Mouse (Mus musculus) lung, embryonic 15.5 days (tissue): Measurements from ENCODE around the gene Gm5108. TPM values are rescaled to one million over a fixed set of nuclear protein-coding genes. Genes with fewer than 3 reads are reported as not detected.

ENCODE experiments used
- ATAC-seq: fragments of 200-750 bp; cut with Nextera tagmentation; 2 replicates; pipeline ENCODE4 v1.8.0; 2017; ENCODE audit warnings: moderate number of reproducible peaks, borderline replicate concordance; ENCODE audit not compliant: low FRiP score, low TSS enrichment; ENCODE audit errors: extremely low read depth
- H3K27ac ChIP-seq: fragments of 300-500 bp; sonication (generic); 2 replicates; pipeline ENCODE4 v1.5.1; 2015; ENCODE audit warnings: moderate library complexity, mild to moderate bottlenecking, inconsistent platforms
- H3K27me3 ChIP-seq: fragments of 300-500 bp; sonication (generic); 2 replicates; pipeline ENCODE4 v1.6.1; 2015; ENCODE audit warnings: inconsistent platforms
- H3K36me3 ChIP-seq: fragments of 300-500 bp; sonication (generic); 2 replicates; pipeline ENCODE4 v1.6.1; 2015; ENCODE audit warnings: inconsistent platforms
- H3K4me1 ChIP-seq: fragments of 300-500 bp; sonication (generic); 2 replicates; pipeline ENCODE4 v1.6.1; 2015; ENCODE audit warnings: inconsistent platforms
- H3K4me2 ChIP-seq: fragments of 300-500 bp; sonication (generic); 2 replicates; pipeline ENCODE4 v1.6.1; 2015; ENCODE audit warnings: inconsistent platforms, mild to moderate bottlenecking, moderate library complexity
- H3K4me3 ChIP-seq: fragments of 300-500 bp; sonication (generic); 2 replicates; pipeline ENCODE4 v1.5.1; 2015; ENCODE audit warnings: mild to moderate bottlenecking, inconsistent platforms
- H3K9ac ChIP-seq: fragments of 300-500 bp; sonication (generic); 2 replicates; pipeline ENCODE4 v1.6.1; 2015; ENCODE audit warnings: inconsistent platforms
- H3K9me3 ChIP-seq: fragments of 300-500 bp; sonication (generic); 2 replicates; pipeline ENCODE4 v1.6.1; 2016; ENCODE audit warnings: inconsistent platforms
- WGBS: fragments of 180-500 bp; shearing (Covaris S2); methylation state at CpG from one replicate; pipeline ENCODE4 v1.1.7; 2015; 5-methylcytosine and 5-hydroxymethylcytosine counted together
- polyA plus RNA-seq: library from polyadenylated mRNA; unstranded; fragments of >200 nt; fragmentation: Nextera tagmentation; extraction: Ambion mirVana; gene quantifications from 2 replicates; pipeline ENCODE4 v1.2.1, GENCODE M21; 2015

Gm5108 gene
- not detected in 2 replicates for polyA plus RNA-seq

GRCm38 (mm10) chr5:67941369-67941768 is at the start of gene Gm5108:
Gm5108 (plus strand) TSS chr5:67941669.
- 96% methylated on average over 2 of the region's 2 CpGs for WGBS
- H3K4me2 ChIP-seq: no peak within 1 kb of the TSS
- H3K4me1 ChIP-seq: no peaks in the 10 kb centered on the region
- no peak within 1 kb of the TSS for H3K27ac ChIP-seq
- no peaks in the 10 kb centered on the region for H3K36me3 ChIP-seq
- no peaks in the 10 kb centered on the region for H3K9me3 ChIP-seq
- no peaks in the 10 kb centered on the region for H3K27me3 ChIP-seq
- H3K4me3 ChIP-seq: no peak within 1 kb of the TSS
- no peak for ATAC-seq
- no peak within 1 kb of the TSS for H3K9ac ChIP-seq

- no peaks in the 10 kb centered on the region for H3K27me3 ChIP-seq
These were observed 42.5 kb upstream of the Gm5108 start for GRCm38 (mm10) chr5:67898921-67899320.

GRCm38 (mm10) chr5:67904555-67904954 is 36.9 kb upstream of the Gm5108 start:
- no peaks in the 10 kb centered on the region for H3K9me3 ChIP-seq
- no peak overlapping the region for H3K4me3 ChIP-seq
- no peak overlapping the region for H3K9ac ChIP-seq
- H3K4me1 ChIP-seq: no peaks in the 10 kb centered on the region
- no peak overlapping the region for H3K27ac ChIP-seq
- WGBS: 36% methylated on average over 2 of the region's 2 CpGs
- no peaks in the 10 kb centered on the region for H3K27me3 ChIP-seq
- no peak overlapping the region for H3K4me2 ChIP-seq
- no peaks in the 10 kb centered on the region for H3K36me3 ChIP-seq
- peak; percentile 73; the same call in 1 of the 2 replicates for ATAC-seq

More at GRCm38 (mm10) chr5:67898921-67899320, 42.5 kb upstream of the Gm5108 start:
- H3K4me2 ChIP-seq: no peak overlapping the region
- no peak overlapping the region for H3K4me3 ChIP-seq
- no peak overlapping the region for H3K9ac ChIP-seq
- WGBS: 81% methylated on average over 1 of the region's 1 CpGs
- no peak overlapping the region for H3K27ac ChIP-seq
- no peak for ATAC-seq
- H3K4me1 ChIP-seq: no peaks in the 10 kb centered on the region
- no peaks in the 10 kb centered on the region for H3K36me3 ChIP-seq
- H3K9me3 ChIP-seq: no peaks in the 10 kb centered on the region

- WGBS: 22% methylated on average over 4 of the region's 4 CpGs
- H3K9ac ChIP-seq: no peak overlapping the region
- H3K9me3 ChIP-seq: no peaks in the 10 kb centered on the region
- no peaks in the 10 kb centered on the region for H3K27me3 ChIP-seq
- H3K27ac ChIP-seq: no peak overlapping the region
- no peak overlapping the region for H3K4me3 ChIP-seq
- no peak for ATAC-seq
- H3K4me2 ChIP-seq: no peak overlapping the region
- no peaks in the 10 kb centered on the region for H3K36me3 ChIP-seq
- H3K4me1 ChIP-seq: 0 out of 2 replicates have a peak, but pooled peaks cover 12% of the 10 kb centered on the region
These were observed 10.9 kb upstream of the Gm5108 start for GRCm38 (mm10) chr5:67930584-67930983.

GRCm38 (mm10) chr5:67931623-67932022 is 9.8 kb upstream of the Gm5108 start:
- no peaks in the 10 kb centered on the region for H3K36me3 ChIP-seq
- H3K9ac ChIP-seq: no peak overlapping the region
- ATAC-seq: no peak
- 0 out of 2 replicates have a peak, but pooled peaks cover 12% of the 10 kb centered on the region for H3K4me1 ChIP-seq
- no peak overlapping the region for H3K4me3 ChIP-seq
- no peak overlapping the region for H3K4me2 ChIP-seq
- H3K27me3 ChIP-seq: no peaks in the 10 kb centered on the region
- 41% methylated on average over 2 of the region's 2 CpGs for WGBS
- H3K9me3 ChIP-seq: no peaks in the 10 kb centered on the region
- H3K27ac ChIP-seq: no peak overlapping the region

- no peaks in the 10 kb centered on the region for H3K27me3 ChIP-seq
- H3K4me2 ChIP-seq: no peak overlapping the region
- no peak for ATAC-seq
- no peak overlapping the region for H3K9ac ChIP-seq
- H3K4me3 ChIP-seq: no peak overlapping the region
- H3K36me3 ChIP-seq: no peaks in the 10 kb centered on the region
- H3K9me3 ChIP-seq: no peaks in the 10 kb centered on the region
- no peaks in the 10 kb centered on the region for H3K4me1 ChIP-seq
- H3K27ac ChIP-seq: no peak overlapping the region
- WGBS: 19% methylated on average over 2 of the region's 2 CpGs
These were observed 1.7 kb downstream of the Gm5108 start for GRCm38 (mm10) chr5:67943199-67943598.

- H3K9ac ChIP-seq: no peak overlapping the region
- H3K4me3 ChIP-seq: no peak overlapping the region
- H3K4me2 ChIP-seq: no peak overlapping the region
- no peaks in the 10 kb centered on the region for H3K27me3 ChIP-seq
- no peaks in the 10 kb centered on the region for H3K4me1 ChIP-seq
- no peak overlapping the region for H3K27ac ChIP-seq
- no peaks in the 10 kb centered on the region for H3K36me3 ChIP-seq
- no peak for ATAC-seq
- WGBS: 69% methylated on average over 1 of the region's 1 CpGs
- no peaks in the 10 kb centered on the region for H3K9me3 ChIP-seq
These were observed 2.8 kb downstream of the Gm5108 start for GRCm38 (mm10) chr5:67944074-67944785.

- Histone ChIP-seq H3K4me3 (no peak within 1 kb of the TSS), H3K9ac (no peak within 1 kb of the TSS), H3K4me2 (no peak within 1 kb of the TSS), H3K27me3 (no peaks in the 10 kb centered on the region), H3K36me3 (no peaks in the 10 kb centered on the region), H3K9me3 (no peaks in the 10 kb centered on the region), H3K4me1 (no peaks in the 10 kb centered on the region), H3K27ac (no peak within 1 kb of the TSS)
- no peak for ATAC-seq
- WGBS: 72% methylated on average over 5 of the region's 5 CpGs
These were observed 4.9 kb downstream of the Gm5108 start, which contains the start of gene Gm21905 for GRCm38 (mm10) chr5:67946321-67946720. Gm21905 (minus strand) TSS chr5:67946421.

- no peaks in the 10 kb centered on the region for H3K4me1 ChIP-seq
- no peak overlapping the region for H3K4me2 ChIP-seq
- no peak overlapping the region for H3K27ac ChIP-seq
- H3K27me3 ChIP-seq: no peaks in the 10 kb centered on the region
- no peaks in the 10 kb centered on the region for H3K9me3 ChIP-seq
- no peak overlapping the region for H3K9ac ChIP-seq
- ATAC-seq: no peak
- no peaks in the 10 kb centered on the region for H3K36me3 ChIP-seq
- no peak overlapping the region for H3K4me3 ChIP-seq
These were observed 5.5 kb downstream of the Gm5108 start for GRCm38 (mm10) chr5:67947006-67947405.

GRCm38 (mm10) chr5:67948074-67948473 is 6.6 kb downstream of the Gm5108 start:
- Histone ChIP-seq H3K4me1 (no peaks in the 10 kb centered on the region), H3K27me3 (no peaks in the 10 kb centered on the region), H3K9ac (no peak overlapping the region), H3K36me3 (no peaks in the 10 kb centered on the region), H3K4me2 (no peak overlapping the region), H3K9me3 (no peaks in the 10 kb centered on the region), H3K4me3 (no peak overlapping the region), H3K27ac (no peak overlapping the region)
- no peak for ATAC-seq
- WGBS: 76% methylated on average over 5 of the region's 5 CpGs

GRCm38 (mm10) chr5:67954097-67954496 is 12.6 kb downstream of the Gm5108 start:
- Histone ChIP-seq H3K9me3 (no peaks in the 10 kb centered on the region), H3K4me1 (no peaks in the 10 kb centered on the region), H3K4me3 (no peak overlapping the region), H3K27me3 (no peaks in the 10 kb centered on the region), H3K27ac (no peak overlapping the region), H3K36me3 (no peaks in the 10 kb centered on the region), H3K9ac (no peak overlapping the region), H3K4me2 (no peak overlapping the region)
- no peak for ATAC-seq
- WGBS: 75% methylated on average over 4 of the region's 4 CpGs

- ATAC-seq: no peak
- 64% methylated on average over 7 of the region's 7 CpGs for WGBS
- H3K27me3 ChIP-seq: no peaks in the 10 kb centered on the region
- H3K4me2 ChIP-seq: no peak overlapping the region
- no peaks in the 10 kb centered on the region for H3K4me1 ChIP-seq
- no peaks in the 10 kb centered on the region for H3K9me3 ChIP-seq
- H3K36me3 ChIP-seq: no peaks in the 10 kb centered on the region
- no peak overlapping the region for H3K9ac ChIP-seq
- no peak overlapping the region for H3K27ac ChIP-seq
- no peak overlapping the region for H3K4me3 ChIP-seq
These were observed 14.0 kb downstream of the Gm5108 start for GRCm38 (mm10) chr5:67955486-67955885.
